Mouse (Mus musculus) right cerebral cortex, postnatal 4 days (tissue): ENCODE measurements around the gene Zfp59.
"Not testable (repeated sequence)": the region's sequence is repeated elsewhere in the genome, so short reads cannot be mapped to it uniquely, and the experiment has no call there.

Experiments
- DNase-seq: peaks from one replicate; pipeline ENCODE4 v3.0.0-alpha.2; 2022

Gene Zfp59

GRCm38 (mm10) chr7:27838323-27839249 lies at the start of gene Zfp59:
Zfp59 (plus strand) TSS chr7:27838607.
- peak; percentile 83 for DNase-seq

GRCm38 (mm10) chr7:27789306-27789705 lies 49.1 kb upstream of the Zfp59 start:
- DNase-seq = no peak

DNA sequence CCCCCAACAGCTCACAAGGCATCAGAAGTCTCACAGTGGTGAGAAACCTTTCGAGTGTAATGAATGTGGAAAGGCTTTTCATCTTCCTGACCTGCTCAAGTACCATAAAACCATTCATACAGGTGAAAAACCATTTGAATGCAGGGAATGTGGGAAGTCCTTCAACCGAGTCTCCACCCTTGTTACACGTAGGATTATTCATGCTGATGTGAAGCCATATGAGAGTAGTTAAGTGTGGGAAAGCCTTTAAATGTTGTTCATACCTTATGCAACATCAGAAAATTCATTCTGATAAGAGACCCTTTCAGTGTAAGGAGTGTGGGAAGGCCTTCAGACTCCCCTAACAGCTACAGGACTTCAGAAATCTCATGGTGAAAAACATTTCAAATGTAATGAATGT lies 44.5 kb upstream of the Zfp59 start:
- DNase-seq = not testable (repeated sequence)

GRCm38 (mm10) chr7:27794566-27794965 lies 43.8 kb upstream of the Zfp59 start:
- DNase-seq = no peak

DNA sequence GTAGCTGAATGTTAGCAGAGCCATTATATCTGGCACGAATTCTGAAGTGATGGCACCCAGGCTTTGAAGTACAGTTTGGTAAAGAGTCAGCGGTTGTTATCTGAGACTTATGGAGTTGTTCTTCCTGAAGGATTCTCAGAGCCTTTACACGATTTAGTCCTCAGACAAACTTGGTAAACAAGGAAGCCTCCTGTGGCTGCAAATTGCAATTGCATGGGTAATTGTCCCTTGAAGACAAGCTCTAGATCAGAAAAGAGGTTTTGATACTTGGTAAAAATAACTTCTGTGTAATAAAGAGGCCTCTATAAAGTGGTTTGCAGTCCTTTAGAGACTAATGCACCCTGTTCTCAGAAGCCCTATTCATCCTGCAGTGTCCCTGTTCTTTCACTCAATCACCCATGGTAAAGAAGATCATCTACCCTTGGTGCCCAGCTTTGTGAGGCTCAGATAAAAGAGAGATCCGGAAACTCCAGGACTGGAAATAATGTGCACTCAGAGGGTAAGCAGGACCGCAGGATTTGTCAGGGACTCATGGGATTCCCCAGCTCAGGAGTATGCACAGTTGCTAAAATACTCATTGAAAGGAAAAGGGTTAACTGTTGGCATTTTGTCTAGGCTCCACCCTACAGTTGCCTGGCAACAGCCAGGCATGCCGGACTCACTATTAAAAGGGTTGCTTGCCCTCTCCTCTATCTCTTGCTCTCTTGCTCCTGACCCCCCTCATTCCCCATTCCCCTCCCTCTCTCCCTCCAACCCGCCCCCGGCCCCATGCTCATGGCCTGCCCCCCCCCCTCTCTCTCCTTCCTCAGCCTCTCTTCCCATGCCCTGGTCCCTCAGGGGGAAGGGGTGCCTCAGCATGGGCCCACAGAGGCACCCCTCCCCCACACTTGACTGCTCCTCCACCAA lies 40.2 kb upstream of the Zfp59 start:
- DNase-seq = no peak

- no peak for DNase-seq
Observed at GRCm38 (mm10) chr7:27801137-27801536, 37.3 kb upstream of the Zfp59 start.

DNA sequence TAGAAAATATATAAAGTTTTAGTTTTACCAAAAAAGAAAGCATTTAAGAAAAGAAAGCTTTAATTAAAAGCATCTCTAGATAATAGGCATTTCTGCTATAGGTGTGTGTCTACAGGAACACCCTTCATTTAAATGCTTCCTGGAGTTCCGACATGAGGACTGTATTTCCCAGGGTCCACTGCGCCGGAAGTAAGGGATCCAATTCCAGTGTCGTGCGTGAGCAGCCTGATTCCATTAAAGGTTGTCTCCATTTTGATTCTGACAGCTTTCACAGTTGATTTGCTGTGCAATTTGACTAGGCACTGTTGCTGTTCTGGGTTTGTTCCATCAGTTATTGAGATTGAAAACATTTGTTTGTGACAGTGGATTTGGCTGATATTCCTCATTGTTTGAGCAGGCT lies 35.4 kb upstream of the Zfp59 start:
- DNase-seq = no peak

GRCm38 (mm10) chr7:27804297-27805030 lies 33.9 kb upstream of the Zfp59 start:
- peak; percentile 73 for DNase-seq

DNA sequence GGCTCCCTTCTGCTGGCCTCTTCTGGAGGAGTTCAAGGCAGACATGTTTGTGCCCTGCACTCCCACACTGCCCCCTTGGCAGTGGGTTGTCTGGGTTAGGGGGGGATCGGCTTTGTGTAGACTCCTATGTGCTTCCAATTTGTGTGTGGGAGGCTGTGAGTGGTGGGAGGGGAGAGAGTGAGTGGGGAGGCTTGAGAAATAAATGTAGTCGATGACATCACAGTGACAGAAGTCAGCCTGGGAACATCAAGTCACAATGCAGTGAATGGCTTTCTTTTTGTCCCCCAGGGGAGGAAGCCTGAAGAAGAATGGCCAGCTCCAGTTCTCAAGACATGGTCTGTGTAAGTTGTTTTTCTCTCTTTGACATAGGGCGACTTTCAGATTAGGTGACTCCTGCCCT lies 31.5 kb upstream of the Zfp59 start, which contains the start of gene Zfp626:
Gene Zfp626, plus strand, starts transcription at position 301 of the 400 bp plus-strand sequence.
- DNase-seq = not testable (repeated sequence)

DNA sequence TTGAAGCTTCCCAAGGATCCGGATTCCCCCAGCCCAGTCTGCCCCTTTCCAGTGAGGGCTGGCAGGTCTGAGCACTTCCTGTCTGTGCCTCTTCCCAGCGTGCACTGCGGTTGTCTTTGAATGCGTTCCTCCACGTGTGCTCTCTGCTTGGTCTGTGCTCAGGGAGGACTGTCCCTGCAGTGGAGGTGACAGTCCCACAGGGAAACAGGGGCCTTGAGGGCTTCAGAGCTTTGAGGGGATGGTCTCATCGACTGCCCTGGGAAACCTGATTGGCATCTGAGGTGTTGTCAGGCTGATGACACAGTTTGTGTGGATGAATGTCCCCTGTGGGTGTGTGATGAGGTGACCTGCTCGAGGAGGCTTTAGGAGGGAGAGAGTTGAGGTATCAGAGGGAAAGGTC lies 31.1 kb upstream of the Zfp59 start:
- not testable (repeated sequence) for DNase-seq

GRCm38 (mm10) chr7:27818526-27819110 lies 19.8 kb upstream of the Zfp59 start:
- no peak for DNase-seq

- DNase-seq = no peak
Observed at GRCm38 (mm10) chr7:27822611-27823010, 15.8 kb upstream of the Zfp59 start.

GRCm38 (mm10) chr7:27834131-27834530 lies 4.3 kb upstream of the Zfp59 start:
- no peak for DNase-seq

GRCm38 (mm10) chr7:27837896-27838295 lies 511 bp upstream of the Zfp59 start:
- DNase-seq = peak; percentile 5

DNA sequence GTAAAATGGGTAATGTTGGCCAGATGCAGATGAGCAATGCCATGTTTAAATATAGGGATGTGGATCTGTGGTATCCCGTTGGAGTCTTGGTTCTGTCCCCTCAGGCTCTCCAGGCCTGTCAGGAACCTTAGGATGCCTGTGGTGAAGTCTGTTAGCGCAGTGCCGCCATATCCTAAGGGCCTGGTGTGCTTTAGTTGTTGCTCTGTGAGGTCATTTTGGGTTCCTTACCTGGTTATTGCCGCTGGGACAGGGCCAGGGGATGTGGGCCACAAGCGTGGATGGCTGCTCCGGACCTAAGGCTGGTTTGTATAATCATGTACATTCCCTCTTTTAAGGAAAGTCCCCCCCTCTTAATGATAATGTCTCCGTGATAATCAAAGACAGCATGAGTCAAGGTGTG lies 1.2 kb downstream of the Zfp59 start:
- no peak for DNase-seq

DNA sequence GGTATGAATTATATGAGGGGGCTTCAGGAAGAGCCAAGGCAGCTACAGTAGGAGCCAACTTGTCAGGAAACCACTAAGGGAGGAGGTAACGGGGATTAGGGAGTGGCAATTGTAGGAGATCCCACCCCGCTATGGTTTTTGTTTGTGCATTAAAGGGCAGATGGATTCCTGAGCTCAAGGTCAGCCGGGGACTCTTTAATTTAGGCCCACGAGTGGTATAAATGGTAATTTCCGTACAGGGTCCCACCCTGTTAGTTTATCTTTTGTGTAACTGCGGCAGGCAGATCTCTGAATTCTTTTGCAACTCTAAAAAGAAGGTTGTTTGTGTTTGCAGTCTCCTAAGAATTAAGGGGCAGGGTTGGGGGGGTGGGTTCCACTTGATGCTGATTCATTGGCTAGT lies 1.7 kb downstream of the Zfp59 start:
- DNase-seq = no peak

- no peak for DNase-seq
Observed at GRCm38 (mm10) chr7:27857227-27857626, 18.8 kb downstream of the Zfp59 start, which contains the start of gene Zfp607a. Zfp607a (plus strand) TSS chr7:27857527.

DNA sequence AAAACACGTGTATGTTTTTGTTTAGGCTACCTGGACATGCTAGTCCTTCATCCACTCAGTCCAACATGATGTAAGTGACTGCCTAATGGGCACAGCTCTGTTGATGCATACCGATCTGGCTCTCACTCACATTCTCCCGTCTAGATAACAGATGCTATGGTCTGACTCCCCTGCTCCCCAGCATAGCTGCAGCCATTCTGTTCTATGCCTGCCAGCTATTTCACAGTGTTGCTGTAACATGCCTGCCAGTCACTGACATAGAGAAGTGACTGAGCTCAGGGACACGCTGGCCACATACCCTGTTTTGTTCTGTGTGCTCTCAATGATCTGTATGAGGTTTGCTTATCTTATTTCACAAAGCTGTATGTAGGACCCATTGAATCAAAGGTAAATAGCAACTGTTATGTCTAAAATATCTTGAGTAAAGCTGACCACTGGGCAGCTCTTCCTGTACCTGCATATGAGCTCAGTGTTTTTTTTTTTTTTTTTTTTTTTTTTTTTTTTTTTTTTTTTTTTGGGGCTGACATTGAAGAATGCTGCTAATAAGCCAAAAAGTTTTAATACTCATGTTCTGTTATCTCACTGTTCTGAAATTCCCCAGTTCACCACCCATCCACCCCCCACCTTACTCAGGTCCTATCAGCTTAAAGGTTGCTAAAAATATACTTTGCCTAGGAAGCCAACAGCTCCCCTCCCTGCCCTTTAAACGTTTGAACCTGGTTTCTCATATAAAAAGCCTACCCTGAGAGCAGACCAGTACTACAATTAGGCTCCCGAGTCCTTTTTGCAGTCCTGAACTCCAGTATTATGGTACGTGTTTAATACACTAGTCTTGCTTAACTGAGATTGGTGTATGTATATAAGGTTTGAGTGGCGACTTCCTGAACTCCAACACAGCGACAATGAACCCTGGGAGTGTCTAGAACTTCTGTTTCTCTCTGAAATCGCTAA lies 21.2 kb downstream of the Zfp59 start:
- no peak for DNase-seq

DNA sequence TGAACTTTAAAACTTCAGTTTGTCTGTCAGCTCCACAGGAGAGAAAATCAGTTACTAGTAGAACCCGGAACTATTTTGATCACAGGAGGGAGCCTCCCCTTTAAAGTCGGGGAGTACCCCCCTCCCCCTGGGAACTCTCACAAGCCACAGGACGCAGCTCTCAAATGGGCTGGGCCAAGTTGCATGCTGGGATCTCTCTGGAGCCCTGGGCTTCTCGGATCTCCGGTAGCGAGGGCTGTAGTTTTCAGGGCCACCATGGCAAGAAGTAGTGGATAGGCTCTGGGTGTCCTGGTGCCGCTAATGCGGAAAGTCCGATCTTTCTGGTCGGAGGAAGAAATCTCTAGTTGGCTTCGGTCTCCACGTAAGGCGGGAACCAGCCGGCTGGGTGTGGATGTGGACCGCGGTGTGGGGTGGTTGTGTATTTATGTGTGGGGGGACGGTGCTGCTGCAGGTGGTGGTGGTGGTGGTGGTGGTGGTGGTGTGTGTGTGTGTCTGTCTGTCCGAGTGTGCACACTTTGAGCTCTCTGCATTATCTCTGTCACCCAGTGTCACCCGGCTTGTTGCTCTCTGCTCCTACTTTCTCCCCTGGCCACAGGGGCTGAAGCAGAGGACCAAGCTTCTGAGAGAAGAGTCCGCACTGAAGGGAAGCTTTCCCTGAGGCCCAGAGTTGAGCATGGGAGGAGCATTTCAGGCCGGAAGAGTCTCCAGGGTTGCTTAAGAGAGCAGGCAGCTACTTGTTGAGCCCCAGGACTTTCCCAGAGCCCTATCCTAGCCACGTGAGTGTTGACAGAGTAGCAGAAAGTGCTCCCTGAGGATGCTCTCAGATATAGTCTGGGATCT lies 22.2 kb downstream of the Zfp59 start:
- DNase-seq = peak; percentile 42

- not testable (repeated sequence) for DNase-seq
Observed at GRCm38 (mm10) chr7:27862578-27862977, 24.2 kb downstream of the Zfp59 start.
